Mouse (Mus musculus) testis, postnatal 10 days (tissue): Measurements from ENCODE around the gene Rora.

ENCODE experiments used
- DNase-seq: peaks from one replicate; pipeline ENCODE4 v3.0.0; 2021; ENCODE audit warnings: low spot score

Rora gene

GRCm38 (mm10) chr9:69013186-69013715 is 359.7 kb downstream of the Rora start:
- DNase-seq: no peak

- DNase-seq: no peak
Observed at GRCm38 (mm10) chr9:69014203-69014602, 360.6 kb downstream of the Rora start.

- no peak for DNase-seq
Observed at GRCm38 (mm10) chr9:69020381-69020780, 366.8 kb downstream of the Rora start.

GRCm38 (mm10) chr9:69021482-69021881 is 367.9 kb downstream of the Rora start:
- no peak for DNase-seq

GRCm38 (mm10) chr9:69023314-69023713 is 369.7 kb downstream of the Rora start:
- DNase-seq: no peak

GRCm38 (mm10) chr9:69028177-69028576 is 374.6 kb downstream of the Rora start:
- no peak for DNase-seq

GRCm38 (mm10) chr9:69034301-69034871 is 380.8 kb downstream of the Rora start:
- DNase-seq: no peak

GRCm38 (mm10) chr9:69035456-69035855 is 381.9 kb downstream of the Rora start:
- no peak for DNase-seq

- no peak for DNase-seq
Observed at GRCm38 (mm10) chr9:69036296-69036695, 382.7 kb downstream of the Rora start.

GRCm38 (mm10) chr9:69043920-69044613 is 390.5 kb downstream of the Rora start:
- DNase-seq: no peak

GRCm38 (mm10) chr9:69044614-69045133 is 391.1 kb downstream of the Rora start:
- no peak for DNase-seq

GRCm38 (mm10) chr9:69045908-69046307 is 392.3 kb downstream of the Rora start:
- DNase-seq: no peak

GRCm38 (mm10) chr9:69050856-69051255 is 397.3 kb downstream of the Rora start:
- DNase-seq: no peak

- no peak for DNase-seq
Observed at GRCm38 (mm10) chr9:69051890-69052289, 398.3 kb downstream of the Rora start.

GRCm38 (mm10) chr9:69055302-69055701 is 401.7 kb downstream of the Rora start:
- no peak for DNase-seq

- DNase-seq: no peak
Observed at GRCm38 (mm10) chr9:69071203-69071867, 417.7 kb downstream of the Rora start.

GRCm38 (mm10) chr9:69073271-69073670 is 419.7 kb downstream of the Rora start:
- DNase-seq: no peak

GRCm38 (mm10) chr9:69084086-69084719 is 430.6 kb downstream of the Rora start:
- DNase-seq: no peak

- DNase-seq: no peak
Observed at GRCm38 (mm10) chr9:69084720-69085661, 431.4 kb downstream of the Rora start.

GRCm38 (mm10) chr9:69086844-69087243 is 433.3 kb downstream of the Rora start:
- DNase-seq: no peak

- no peak for DNase-seq
Observed at GRCm38 (mm10) chr9:69087325-69087724, 433.7 kb downstream of the Rora start.
